Mouse (Mus musculus): ENCODE data around the gene Bco2.

Bco2 gene

DNA sequence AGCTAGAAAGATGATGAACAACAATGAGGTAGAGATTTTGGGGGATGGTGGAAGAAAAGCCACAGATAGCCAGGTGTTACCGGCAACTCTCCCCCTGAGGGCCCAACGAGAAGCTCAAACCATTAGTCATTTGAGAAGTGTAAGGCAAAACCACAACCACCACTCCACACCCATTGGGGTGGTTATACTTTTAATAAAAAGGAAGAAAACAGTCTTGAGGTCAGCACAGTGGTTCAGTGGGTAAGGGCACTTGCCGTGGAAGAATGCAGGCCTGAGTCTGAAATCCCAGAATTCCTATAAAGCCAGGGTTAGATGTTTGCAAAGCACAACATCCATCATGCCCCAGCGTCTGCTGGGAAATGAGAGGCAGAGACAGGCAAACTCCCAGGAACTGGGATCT is 17.7 kb downstream of the Bco2 start:
- no peak for TF ChIP-seq GATA4 (IDR thresholded peaks at IDR 0.05; ENCODE audit: insufficient replicate concordance, low read length)

DNA sequence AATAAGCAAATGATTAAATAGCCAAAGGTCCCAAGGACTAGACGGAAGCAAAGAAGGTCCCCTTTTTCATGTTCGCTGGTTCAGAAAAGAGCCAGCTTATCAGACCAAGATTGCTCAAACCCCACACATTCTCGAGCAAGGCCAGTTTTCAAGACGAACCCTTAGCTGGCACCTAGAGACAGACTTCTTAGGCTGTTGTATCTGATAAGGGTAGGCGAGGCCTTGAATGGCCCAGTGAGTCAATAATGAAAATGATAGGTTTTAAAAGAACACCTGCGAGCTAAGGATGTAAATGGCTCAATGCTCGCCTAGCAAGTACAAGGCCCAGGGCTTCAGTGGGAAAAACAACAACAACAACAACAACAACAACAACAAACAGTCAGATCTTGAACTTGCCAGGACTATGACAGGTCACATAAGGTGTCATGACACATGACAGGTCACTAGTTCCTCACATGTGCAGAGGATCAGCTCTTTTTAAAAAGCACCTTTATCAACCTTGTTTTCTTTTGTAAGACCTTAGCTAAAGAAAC is 18.3 kb downstream of the Bco2 start:
- no peak for TF ChIP-seq GATA4 (IDR thresholded peaks at IDR 0.05; ENCODE audit: insufficient replicate concordance, low read length)

DNA sequence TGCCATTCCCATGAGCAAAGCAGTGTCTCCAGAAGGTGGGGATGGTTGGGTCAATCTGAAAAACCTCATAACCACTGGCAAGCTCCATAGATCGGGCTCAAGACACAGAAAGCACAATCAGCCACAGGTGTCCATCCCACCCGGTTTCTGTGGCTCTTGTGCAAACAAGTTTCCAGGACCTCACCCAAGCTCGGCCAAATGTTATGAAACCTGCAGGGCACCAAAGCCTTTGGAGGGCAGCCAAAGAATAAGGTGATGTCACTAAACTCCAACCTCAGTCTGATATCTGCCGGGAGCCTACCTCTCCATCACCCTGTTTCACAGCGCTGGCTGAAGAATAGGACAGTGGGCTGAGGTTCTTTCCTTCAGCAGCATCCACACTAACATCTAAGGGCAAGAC is 19.1 kb downstream of the Bco2 start:
- TF ChIP-seq GATA4 (IDR thresholded peaks at IDR 0.05; ENCODE audit: insufficient replicate concordance, low read length) = no peak

DNA sequence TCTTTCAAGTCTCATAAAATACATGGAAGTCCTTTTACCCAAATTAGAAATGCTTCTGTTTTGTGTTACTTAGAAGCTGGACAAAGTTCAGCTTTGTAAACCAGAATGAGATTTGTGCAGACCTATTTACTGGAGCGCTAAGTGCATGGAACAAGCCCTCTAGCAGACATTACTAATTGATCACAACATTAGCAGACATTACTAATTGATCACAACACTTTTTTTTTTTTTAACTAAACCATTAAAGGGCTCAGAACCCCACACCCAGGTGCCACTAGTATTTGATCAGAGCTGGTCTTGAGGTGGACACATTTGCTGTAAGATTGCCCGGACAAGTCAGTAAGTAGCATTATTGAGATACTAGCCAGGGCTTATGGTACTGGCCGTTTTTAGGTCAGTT is 21.2 kb downstream of the Bco2 start:
- TF ChIP-seq GATA4 (IDR thresholded peaks at IDR 0.05; ENCODE audit: insufficient replicate concordance, low read length) = no peak

DNA sequence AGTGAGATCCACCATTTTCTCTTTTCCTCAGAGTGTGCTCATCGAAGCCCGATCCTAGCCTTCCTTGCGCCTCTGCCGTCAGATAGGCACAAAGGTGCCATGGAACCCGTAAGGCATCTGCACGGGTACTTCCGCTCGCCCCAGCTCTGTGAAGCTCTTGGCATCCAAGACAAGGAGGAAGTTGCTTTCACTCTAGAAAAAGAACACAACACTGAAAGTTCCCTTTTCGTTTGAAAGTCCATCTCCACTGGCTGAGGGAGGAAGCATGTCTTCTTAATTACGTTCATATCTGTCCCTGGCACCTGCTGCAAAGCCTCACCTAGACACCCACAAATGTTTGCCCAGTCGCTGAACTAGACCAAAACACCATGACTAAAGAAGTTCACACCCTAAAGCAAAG is 21.7 kb downstream of the Bco2 start:
- no peak for TF ChIP-seq GATA4 (IDR thresholded peaks at IDR 0.05; ENCODE audit: insufficient replicate concordance, low read length)

DNA sequence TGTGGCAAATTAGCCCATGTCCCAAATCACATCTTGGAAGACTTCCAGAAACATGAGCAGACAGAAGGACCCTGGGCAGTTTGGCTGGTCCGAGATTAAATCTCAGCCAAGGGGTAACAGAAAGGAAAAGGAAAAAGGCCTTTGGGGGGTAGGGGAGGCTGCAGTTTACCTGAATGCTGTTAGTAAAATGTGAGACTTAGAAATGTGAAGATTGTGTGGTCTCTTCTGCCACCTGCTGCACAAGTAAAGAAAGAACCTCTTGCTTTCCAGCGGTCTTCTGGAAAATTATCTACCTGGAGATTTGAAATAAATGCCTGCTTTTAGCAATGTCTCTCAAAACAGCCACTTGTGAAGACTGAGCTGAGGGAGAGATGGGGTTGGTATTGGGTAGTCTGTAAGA is 24.1 kb downstream of the Bco2 start:
- no peak for TF ChIP-seq GATA4 (IDR thresholded peaks at IDR 0.05; ENCODE audit: insufficient replicate concordance, low read length)

DNA sequence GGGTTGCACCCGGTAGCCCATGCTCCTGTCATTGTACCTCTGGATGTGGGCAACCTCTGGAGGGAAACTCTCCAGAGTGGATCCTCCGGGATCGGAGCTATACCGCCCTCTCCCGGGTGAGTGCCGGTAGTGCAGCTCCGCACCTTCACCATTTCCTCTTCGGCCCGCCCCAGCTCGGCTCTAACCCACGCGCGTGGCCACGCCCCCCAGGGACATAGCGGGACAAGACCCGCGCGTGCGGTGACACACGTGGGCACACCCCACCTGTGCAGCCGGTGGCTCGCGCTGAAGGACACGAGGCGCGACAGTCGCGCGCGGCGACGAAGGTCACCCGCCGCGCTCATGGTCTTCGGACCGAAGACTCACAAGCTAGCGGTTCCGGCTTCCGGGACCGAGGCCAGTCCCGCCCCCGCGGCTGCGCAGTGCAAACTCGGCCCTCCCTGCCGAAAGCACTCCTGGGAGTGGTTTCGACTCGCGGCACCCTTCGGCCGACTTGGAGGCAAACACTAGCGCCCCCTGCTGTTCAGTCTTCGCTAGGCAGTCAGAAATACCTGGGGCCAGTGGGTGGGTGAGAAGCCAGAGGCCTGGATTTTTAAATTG is 26.6 kb downstream of the Bco2 start, which contains the start of gene Pts:
Gene Pts (minus strand): TSS at position 432 of the 600 bp plus-strand sequence.
- TF ChIP-seq GATA4 (IDR thresholded peaks at IDR 0.05; ENCODE audit: insufficient replicate concordance, low read length) = no peak

DNA sequence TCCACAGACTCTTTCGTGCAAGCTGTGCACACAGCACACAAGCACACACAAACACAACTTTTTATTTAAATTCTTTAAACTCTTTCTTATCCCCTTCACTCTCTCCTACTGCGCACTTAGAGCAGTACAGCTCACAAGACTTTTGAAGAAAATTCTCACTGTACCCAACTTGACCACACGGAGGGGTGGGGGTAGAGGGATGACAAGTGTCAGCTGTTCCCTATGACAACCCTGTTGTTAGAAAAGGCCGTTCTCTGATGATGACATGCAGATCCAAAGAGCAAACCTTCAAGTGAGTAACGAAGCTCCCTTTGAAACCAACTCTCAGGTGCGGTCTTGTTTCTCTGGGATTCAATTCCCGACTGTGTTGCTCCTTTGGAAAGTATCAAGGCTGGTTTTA is 27.1 kb downstream of the Bco2 start:
- no peak for TF ChIP-seq GATA4 (IDR thresholded peaks at IDR 0.05; ENCODE audit: insufficient replicate concordance, low read length)

DNA sequence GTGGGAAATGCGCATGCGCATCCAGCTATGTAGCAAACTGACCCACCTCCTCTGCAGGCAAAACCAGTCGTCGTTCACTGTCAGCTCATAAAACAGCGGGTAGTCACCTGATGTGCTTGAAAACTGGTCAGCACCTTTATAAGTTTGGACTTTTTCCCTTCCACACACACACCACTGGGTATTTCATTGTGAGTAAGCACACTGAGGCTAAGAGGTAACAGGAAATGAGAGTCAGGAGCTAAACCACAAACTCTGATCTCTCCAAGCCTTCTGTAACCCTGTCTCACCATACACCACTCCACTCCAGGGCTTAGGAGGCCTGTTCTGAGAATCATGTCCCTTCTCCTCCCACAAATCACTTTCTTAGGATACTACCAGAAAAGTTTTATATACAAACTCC is 29.4 kb downstream of the Bco2 start:
- no peak for TF ChIP-seq GATA4 (IDR thresholded peaks at IDR 0.05; ENCODE audit: insufficient replicate concordance, low read length)

DNA sequence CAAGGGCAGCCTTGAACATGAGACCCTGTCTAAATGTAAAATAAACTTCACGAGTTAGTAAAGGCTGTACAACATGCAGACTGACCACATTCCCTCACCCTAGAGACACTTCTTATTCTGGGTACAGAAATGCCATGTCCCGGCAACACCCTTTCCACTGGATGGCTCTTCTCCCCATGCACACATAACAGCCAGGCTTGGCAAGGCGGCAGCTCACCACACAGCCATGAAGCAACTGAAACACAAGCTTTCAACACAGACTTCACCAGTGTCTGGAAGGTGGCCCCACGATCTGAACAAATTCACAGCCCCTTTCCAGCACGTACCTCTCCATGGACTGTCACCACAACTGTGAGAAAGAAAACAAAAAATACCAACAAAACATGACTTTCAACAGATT is 30.0 kb downstream of the Bco2 start:
- TF ChIP-seq GATA4 (IDR thresholded peaks at IDR 0.05; ENCODE audit: insufficient replicate concordance, low read length) = no peak

DNA sequence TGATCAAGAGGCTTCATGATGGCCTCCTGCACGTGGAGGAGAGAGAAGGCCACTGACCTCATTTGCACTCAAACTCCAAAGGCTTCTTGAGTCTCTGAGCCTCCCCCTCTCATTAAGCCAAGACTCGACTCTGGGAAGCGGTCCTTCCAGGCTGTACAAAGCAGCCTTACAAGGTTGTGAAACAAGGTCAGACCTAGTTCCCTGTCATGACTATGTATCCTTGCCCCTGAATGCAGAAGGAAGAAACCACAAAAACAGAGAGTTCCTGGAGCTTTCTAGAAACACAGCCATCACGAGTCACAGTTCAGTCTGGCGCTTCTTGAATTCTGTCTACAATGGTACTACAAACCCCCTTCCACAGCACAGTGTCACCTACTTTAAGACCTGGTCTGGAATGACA is 32.4 kb downstream of the Bco2 start:
- TF ChIP-seq GATA4 (IDR thresholded peaks at IDR 0.05; ENCODE audit: insufficient replicate concordance, low read length) = no peak

DNA sequence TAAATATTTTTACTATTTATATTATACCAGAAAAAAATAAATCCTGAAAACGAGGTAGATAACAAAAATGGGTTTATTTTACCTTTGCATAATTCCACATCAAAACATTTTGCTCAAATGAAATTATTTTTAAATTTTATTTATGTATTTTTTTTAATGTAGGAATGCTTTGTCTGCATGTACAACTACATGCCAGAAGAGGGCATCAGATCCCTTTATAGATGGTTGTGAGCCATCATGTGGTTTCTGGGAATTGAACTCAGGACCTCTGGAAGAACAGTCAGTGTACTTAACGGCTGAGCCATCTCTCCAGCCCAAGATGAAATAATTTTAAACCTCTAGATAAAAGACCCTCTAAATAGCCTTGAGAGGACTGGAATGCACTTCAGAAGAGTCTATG is 33.4 kb downstream of the Bco2 start:
- no peak for TF ChIP-seq GATA4 (IDR thresholded peaks at IDR 0.05; ENCODE audit: insufficient replicate concordance, low read length)

DNA sequence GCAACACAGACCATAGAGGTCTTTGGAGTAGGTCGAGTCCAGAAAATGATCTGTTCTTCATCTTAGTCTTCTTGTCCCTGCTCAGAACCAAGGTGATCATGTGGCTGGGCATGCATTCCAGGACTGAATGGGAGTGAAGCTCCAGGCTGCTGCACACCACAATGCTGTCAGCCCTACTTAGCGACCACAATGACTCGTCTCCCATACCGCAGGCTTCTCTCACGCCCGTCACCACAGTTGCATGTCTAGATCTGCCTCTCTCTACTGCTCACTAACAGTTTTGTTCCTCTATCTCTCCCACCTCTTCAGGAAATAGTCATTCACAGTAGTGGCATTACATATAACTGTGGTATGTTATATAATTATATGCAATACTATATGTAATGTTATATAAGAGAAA is 34.2 kb downstream of the Bco2 start:
- no peak for TF ChIP-seq GATA4 (IDR thresholded peaks at IDR 0.05; ENCODE audit: insufficient replicate concordance, low read length)

DNA sequence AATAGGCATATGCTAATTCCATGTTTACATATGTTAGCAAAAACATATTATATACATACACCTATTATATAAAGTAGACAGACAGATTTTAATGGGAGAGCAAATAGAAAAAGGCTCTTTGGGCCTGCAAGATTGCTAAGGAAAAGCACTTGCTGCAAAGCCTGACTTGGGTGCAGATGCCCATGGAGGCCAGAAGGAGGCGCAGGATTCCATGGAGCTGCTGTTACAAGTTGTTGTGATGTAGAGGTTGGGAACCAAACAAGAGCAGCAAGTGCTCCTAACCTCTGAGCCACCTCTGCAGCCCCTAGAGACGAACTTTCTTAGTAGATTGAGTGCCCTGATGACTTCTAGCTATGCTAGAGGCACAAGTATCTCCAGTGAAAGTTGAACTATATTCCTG is 36.2 kb downstream of the Bco2 start:
- no peak for TF ChIP-seq GATA4 (IDR thresholded peaks at IDR 0.05; ENCODE audit: insufficient replicate concordance, low read length)

DNA sequence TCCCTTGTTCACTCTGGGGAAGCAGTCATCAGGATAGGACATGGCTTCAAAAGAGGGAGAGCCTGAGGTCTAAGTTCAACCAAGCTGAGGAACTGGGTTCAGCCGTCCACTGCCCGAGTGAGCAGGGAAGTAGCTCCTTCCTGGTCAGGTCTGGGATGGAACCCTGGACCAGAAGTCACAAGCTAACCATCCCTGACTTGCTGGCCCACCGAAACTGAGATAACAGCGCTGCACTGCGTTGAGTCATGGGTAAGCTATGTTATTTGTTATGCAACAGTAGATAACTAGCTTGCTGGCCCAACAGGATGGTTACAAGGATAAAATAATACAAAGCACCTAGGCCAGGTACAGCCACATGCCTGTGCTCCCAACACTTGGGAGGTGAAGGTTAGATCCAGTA is 39.5 kb downstream of the Bco2 start:
- TF ChIP-seq GATA4 (IDR thresholded peaks at IDR 0.05; ENCODE audit: insufficient replicate concordance, low read length) = no peak

DNA sequence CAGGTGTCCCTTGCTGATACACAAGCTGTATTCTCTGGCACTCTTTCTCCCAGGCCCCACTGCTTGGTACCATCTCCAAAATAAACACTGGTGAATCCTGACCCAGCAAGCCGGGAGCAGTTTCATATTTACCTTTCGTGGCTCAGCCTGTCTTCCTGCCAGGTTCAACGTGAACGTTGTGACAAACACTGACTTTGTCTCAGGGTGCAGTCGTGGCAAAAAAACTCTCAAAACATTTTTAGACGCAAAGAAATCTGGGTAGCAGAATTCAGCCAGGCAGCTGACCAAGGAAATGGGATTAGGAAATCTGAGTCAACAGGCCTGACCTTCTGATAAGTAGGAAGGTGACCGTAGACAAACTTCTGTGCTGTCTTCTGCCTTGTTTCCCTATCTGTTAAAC is 47.4 kb downstream of the Bco2 start:
- peak; percentile 87 for TF ChIP-seq GATA4 (IDR thresholded peaks at IDR 0.05; ENCODE audit: insufficient replicate concordance, low read length)

DNA sequence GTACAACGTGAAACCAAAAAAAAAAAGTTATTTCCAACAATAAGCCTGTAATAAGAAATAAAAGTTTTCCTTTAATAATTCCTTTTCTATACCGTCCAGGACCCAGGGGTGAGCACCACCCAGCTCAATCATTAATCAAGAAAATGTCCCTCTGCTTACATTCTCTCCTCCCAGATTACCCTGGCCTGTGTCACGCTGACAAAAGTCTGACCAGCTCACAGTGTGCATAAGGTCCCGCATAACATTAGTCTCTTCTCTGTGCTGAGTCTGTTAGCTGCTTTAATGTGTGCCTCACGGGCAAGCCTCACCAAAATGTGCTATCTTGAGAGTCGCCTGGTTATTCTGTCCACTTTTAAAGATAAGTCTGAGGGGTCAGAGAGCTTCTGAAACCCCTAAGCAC is 49.6 kb downstream of the Bco2 start:
- TF ChIP-seq GATA4 (IDR thresholded peaks at IDR 0.05; ENCODE audit: insufficient replicate concordance, low read length) = no peak

Data from liver, adult (tissue).